Mouse (Mus musculus) CH12.LX (cell line): ENCODE results near the gene Wdr37. TPM values are rescaled to one million over a fixed set of nuclear protein-coding genes. Genes with fewer than 3 reads are reported as not detected.

Source experiments
- DNase-seq: peaks from one replicate; pipeline ENCODE4 v3.0.0-alpha.2; 2013; ENCODE audit errors: extremely low read depth
- H3K27ac ChIP-seq: 2 replicates; pipeline ENCODE4 v1.5.1; 2012; ENCODE audit warnings: low read depth, mild to moderate bottlenecking, control low read depth, moderate library complexity; ENCODE audit not compliant: insufficient read depth
- H3K27me3 ChIP-seq: replicated peaks from 2 replicates; pipeline ENCODE3; 2012; ENCODE audit warnings: inconsistent platforms
- H3K36me3 ChIP-seq, 2 experiments: replicated peaks in 1 of 2; 2 replicates each; pipeline versions ENCODE3 to v1.6.1; 2012; ENCODE audit warnings: inconsistent platforms in 1 of 2, low read length in 1 of 2, mild to moderate bottlenecking in 1 of 2, mixed read lengths in 1 of 2, moderate library complexity in 1 of 2; ENCODE audit not compliant: control insufficient read depth in 1 of 2, insufficient read depth in 1 of 2
- H3K4me1 ChIP-seq, 2 experiments: 2 replicates each; pipeline ENCODE4 v1.6.1; 2012; ENCODE audit warnings: inconsistent platforms in 1 of 2, moderate library complexity in 1 of 2; ENCODE audit not compliant: insufficient read depth in 2 of 2, control insufficient read depth in 1 of 2
- H3K4me2 ChIP-seq: 2 replicates; pipeline ENCODE4 v1.6.1; 2012; ENCODE audit warnings: low read depth, mild to moderate bottlenecking, control low read depth; ENCODE audit not compliant: poor library complexity, insufficient read depth, severe bottlenecking
- H3K4me3 ChIP-seq, 3 experiments: fragments of 150-350 bp in 1 of 3; sonication (generic) in 1 of 3; replicated peaks in 1 of 3; 2 replicates each; pipeline versions ENCODE3 to v1.5.1; 2011 to 2012; ENCODE audit warnings: low read depth in 2 of 3, low read length in 2 of 3, mild to moderate bottlenecking in 2 of 3, moderate library complexity in 2 of 3, control low read depth in 1 of 3, improper control_type of control experiment in 1 of 3, inconsistent platforms in 1 of 3, mixed read lengths in 1 of 3; ENCODE audit not compliant: poor library complexity in 1 of 3
- H3K79me2 ChIP-seq: replicated peaks from 2 replicates; pipeline ENCODE4 v1.6.1; 2012; ENCODE audit warnings: mild to moderate bottlenecking, moderate library complexity; ENCODE audit not compliant: control insufficient read depth, poor library complexity, insufficient read depth, severe bottlenecking; ENCODE audit errors: extremely low read depth
- H3K9ac ChIP-seq: 2 replicates; pipeline ENCODE4 v1.6.1; 2012; ENCODE audit warnings: low read depth, mild to moderate bottlenecking, control low read depth, moderate library complexity; ENCODE audit not compliant: insufficient read depth
- H3K9me3 ChIP-seq: replicated peaks from 2 replicates; pipeline ENCODE3; 2012; ENCODE audit warnings: low read length, inconsistent platforms, mixed read lengths
- BHLHE40 ChIP-seq: IDR thresholded peaks from 2 replicates; pipeline ENCODE4 v1.6.1; 2011; ENCODE audit warnings: mild to moderate bottlenecking, low read depth, low read length, improper control_type of control experiment
- CHD2 ChIP-seq: IDR thresholded peaks from 2 replicates; pipeline ENCODE4 v1.6.1; 2011; ENCODE audit warnings: low read length, improper control_type of control experiment
- E2F4 ChIP-seq: IDR thresholded peaks from 2 replicates; pipeline ENCODE4 v1.6.1; 2011; ENCODE audit warnings: low read depth, low read length, improper control_type of control experiment; ENCODE audit not compliant: insufficient replicate concordance
- EP300 ChIP-seq: IDR thresholded peaks from 2 replicates; pipeline ENCODE4 v1.6.1; 2011; ENCODE audit warnings: low read length, improper control_type of control experiment
- ETS1 ChIP-seq: conservative IDR thresholded peaks from 2 replicates; pipeline ENCODE4 v1.6.1; 2012; ENCODE audit warnings: low read depth, mild to moderate bottlenecking, inconsistent platforms, low read length, improper control_type of control experiment, moderate library complexity
- JUN ChIP-seq: IDR thresholded peaks from 2 replicates; pipeline ENCODE4 v1.6.1; 2011; ENCODE audit warnings: low read depth, mild to moderate bottlenecking, low read length, improper control_type of control experiment, moderate library complexity; ENCODE audit not compliant: insufficient read depth
- JUND ChIP-seq: conservative IDR thresholded peaks from 2 replicates; pipeline ENCODE4 v1.6.1; 2011; ENCODE audit warnings: low read depth, low read length, improper control_type of control experiment
- KAT2A ChIP-seq: IDR thresholded peaks from 2 replicates; pipeline ENCODE4 v1.6.1; 2012; ENCODE audit warnings: low read length, improper control_type of control experiment, inconsistent platforms; ENCODE audit not compliant: insufficient replicate concordance
- MAFK ChIP-seq: IDR thresholded peaks from 2 replicates; pipeline ENCODE4 v1.6.1; 2011; ENCODE audit warnings: low read length, improper control_type of control experiment; ENCODE audit not compliant: insufficient replicate concordance
- MAZ ChIP-seq: IDR thresholded peaks from 2 replicates; pipeline ENCODE4 v1.6.1; 2012; ENCODE audit warnings: low read depth, mild to moderate bottlenecking, inconsistent platforms, low read length, improper control_type of control experiment, moderate library complexity
- MEF2A ChIP-seq: IDR thresholded peaks from 2 replicates; pipeline ENCODE4 v1.6.1; 2014; ENCODE audit warnings: low read depth, mild to moderate bottlenecking, inconsistent platforms, low read length, improper control_type of control experiment, borderline replicate concordance
- MXI1 ChIP-seq: IDR thresholded peaks from 2 replicates; pipeline ENCODE4 v1.6.1; 2011; ENCODE audit warnings: mild to moderate bottlenecking, low read depth, low read length, improper control_type of control experiment
- NRF1 ChIP-seq: IDR thresholded peaks from 2 replicates; pipeline ENCODE4 v1.6.1; 2014; ENCODE audit warnings: low read depth, mild to moderate bottlenecking, inconsistent platforms, low read length, improper control_type of control experiment, moderate library complexity
- POLR2AphosphoS2 ChIP-seq: IDR thresholded peaks from 2 replicates; pipeline ENCODE4 v1.6.1; 2011; ENCODE audit warnings: low read depth, low read length, improper control_type of control experiment
- RAD21 ChIP-seq: IDR thresholded peaks from 2 replicates; pipeline ENCODE4 v1.6.1; 2011; ENCODE audit warnings: low read depth, mild to moderate bottlenecking, low read length, improper control_type of control experiment, moderate library complexity
- RCOR1 ChIP-seq: conservative IDR thresholded peaks from 2 replicates; pipeline ENCODE4 v1.6.1; 2012; ENCODE audit warnings: low read depth, mild to moderate bottlenecking, inconsistent platforms, low read length, improper control_type of control experiment
- SIN3A ChIP-seq: IDR thresholded peaks from 2 replicates; pipeline ENCODE4 v1.6.1; 2012; ENCODE audit warnings: low read length, improper control_type of control experiment, inconsistent platforms
- SMC3 ChIP-seq: IDR thresholded peaks from 2 replicates; pipeline ENCODE4 v1.6.1; 2011; ENCODE audit warnings: low read depth, low read length, improper control_type of control experiment
- TBP ChIP-seq: conservative IDR thresholded peaks from 2 replicates; pipeline ENCODE4 v1.6.1; 2011; ENCODE audit warnings: low read depth, low read length, improper control_type of control experiment
- UBTF ChIP-seq: IDR thresholded peaks from 2 replicates; pipeline ENCODE4 v1.6.1; 2012; ENCODE audit warnings: low read depth, mild to moderate bottlenecking, inconsistent platforms, low read length, improper control_type of control experiment, moderate library complexity
- USF1 ChIP-seq: IDR thresholded peaks from 2 replicates; pipeline ENCODE4 v1.6.1; 2014; ENCODE audit warnings: low read depth, mild to moderate bottlenecking, inconsistent platforms, low read length, improper control_type of control experiment
- ZKSCAN1 ChIP-seq: IDR thresholded peaks from 2 replicates; pipeline ENCODE4 v1.6.1; 2012; ENCODE audit warnings: low read depth, inconsistent platforms, low read length, improper control_type of control experiment, borderline replicate concordance
- dilution Hi-C: fragments of 300-500 bp; cut with MboI; formaldehyde crosslinking; loops from 2 replicates; pipeline ENCODE4 v1.14.3; 2020; ENCODE audit warnings: low sequenced_read_pairs; ENCODE audit not compliant: extremely low pct_unique_long_range_greater_than_20kb, extremely low pct_ligation_motif_present
- in situ Hi-C: fragments of 300-500 bp; cut with MboI; formaldehyde crosslinking; loops from 3 replicates; pipeline ENCODE4 v1.14.3; 2019; ENCODE audit warnings: low sequenced_read_pairs, low pct_ligation_motif_present, low pct_unique_long_range_greater_than_20kb, mixed read lengths
- polyA plus RNA-seq: library from polyadenylated mRNA; unstranded; fragments of >175 nt; gene quantifications from 2 replicates; pipeline ENCODE4 v1.2.1, GENCODE M21; 2012; ENCODE audit warnings: low read depth; ENCODE audit not compliant: insufficient read length
- total RNA-seq, 2 experiments: library from RNA; depleted of rRNA; stranded (reverse); fragments of 300-350 nt in 1 of 2; fragments of >200 nt in 1 of 2; gene quantifications; 2 replicates each; pipeline ENCODE4 v1.2.3; 2012 to 2014

The Wdr37 gene
- total and polyA plus RNA-seq, 3 experiments, result 11.8 to 24.2 (median 13.4) TPM

- Histone ChIP-seq H3K27me3 (no peaks in the 10 kb centered on the region), H3K9me3 (peaks cover 5% of the 10 kb centered on the region), H3K36me3 (no peaks in the 10 kb centered on the region), H3K9ac (no peak overlapping the region), H3K27ac (no peak overlapping the region; the same call in 1 of the 2 replicates), H3K79me2 (no peaks in the 10 kb centered on the region), H3K4me1 (peaks cover 2 to 7% of the 10 kb centered on the region in 2 experiments; a peak in 1 of 4 replicates), H3K4me2 (no peak overlapping the region), H3K4me3 (peak overlapping the region in 1 of 3 experiments; percentile 23)
- in situ Hi-C loops (no loop called here), dilution Hi-C loops (no loop called here)
- no peak for DNase-seq
- TF ChIP-seq RCOR1, result no peak
- no peak for TF ChIP-seq RAD21
- TF ChIP-seq MAFK, result no peak
- no peak for TF ChIP-seq NRF1
- no peak for TF ChIP-seq CHD2
- TF ChIP-seq E2F4, result no peak
- TF ChIP-seq, all 38 proteins: peak for 0
These were observed 102.0 kb downstream of the Wdr37 start for GRCm38 (mm10) chr13:8769654-8770227.

- Histone ChIP-seq H3K27ac (no peak overlapping the region), H3K79me2 (no peaks in the 10 kb centered on the region), H3K4me3 (no peak overlapping the region), H3K27me3 (peaks cover 3% of the 10 kb centered on the region), H3K9me3 (no peaks in the 10 kb centered on the region), H3K9ac (no peak overlapping the region), H3K4me2 (no peak overlapping the region), H3K36me3 (no peaks in the 10 kb centered on the region), H3K4me1 (no peaks in the 10 kb centered on the region)
- DNase-seq, result no peak
- TF ChIP-seq MEF2A, result no peak
- no peak for TF ChIP-seq EP300
- no peak for TF ChIP-seq KAT2A
- TF ChIP-seq UBTF, result no peak
- TF ChIP-seq SMC3, result no peak
- no peak for TF ChIP-seq USF1
- TF ChIP-seq JUN, result no peak
- no peak for TF ChIP-seq JUND
- TF ChIP-seq POLR2AphosphoS2, result no peak
- no peak for TF ChIP-seq TBP
- TF ChIP-seq ETS1, result no peak
- no peak for TF ChIP-seq MAZ
- TF ChIP-seq MXI1, result no peak
- no peak for TF ChIP-seq NRF1
- TF ChIP-seq ZKSCAN1, result no peak
- TF ChIP-seq SIN3A, result no peak
- no peak for TF ChIP-seq RAD21
- no peak for TF ChIP-seq BHLHE40
- in situ Hi-C loops, result no loop called here
- dilution Hi-C loops, result no loop called here
These were observed 110.8 kb downstream of the Wdr37 start for GRCm38 (mm10) chr13:8760940-8761339.

Other genes with a start within 250 kb of the Wdr37 start
- 36.2 and 57.4 TPM in 2 replicates for gene Idi1, start 13.6 kb upstream of the Wdr37 start, total RNA-seq (2012; rRNA removed)
- 226 and 253 TPM in 2 replicates for gene Idi1, start 13.6 kb upstream of the Wdr37 start, total RNA-seq (2014; rRNA removed)
- gene Idi1, start 13.6 kb upstream of the Wdr37 start, polyA plus RNA-seq, result 126 TPM in 2 replicates
- gene Gm9745, start 76.3 kb upstream of the Wdr37 start, total RNA-seq (2012; rRNA removed), result not detected in 2 replicates
- gene Gm9745, start 76.3 kb upstream of the Wdr37 start, total RNA-seq (2014; rRNA removed), result not detected in 2 replicates
- not detected in 2 replicates for gene Gm9745, start 76.3 kb upstream of the Wdr37 start, polyA plus RNA-seq
- not detected in 2 replicates for gene Idi2, start 81.0 kb upstream of the Wdr37 start, total RNA-seq (2012; rRNA removed)
- gene Idi2, start 81.0 kb upstream of the Wdr37 start, total RNA-seq (2014; rRNA removed), result not detected in 2 replicates
- gene Idi2, start 81.0 kb upstream of the Wdr37 start, polyA plus RNA-seq, result not detected in 2 replicates
- 92.1 and 112 TPM in 2 replicates for gene Gtpbp4, start 124.2 kb upstream of the Wdr37 start, total RNA-seq (2012; rRNA removed)
- gene Gtpbp4, start 124.2 kb upstream of the Wdr37 start, total RNA-seq (2014; rRNA removed), result 116 and 169 TPM in 2 replicates
- gene Gtpbp4, start 124.2 kb upstream of the Wdr37 start, polyA plus RNA-seq, result 174 and 218 TPM in 2 replicates
- 52.5 and 57.9 TPM in 2 replicates for gene Larp4b, start 222.0 kb upstream of the Wdr37 start, total RNA-seq (2012; rRNA removed)
- gene Larp4b, start 222.0 kb upstream of the Wdr37 start, total RNA-seq (2014; rRNA removed), result 58.3 and 65.4 TPM in 2 replicates
- 52.3 and 63.3 TPM in 2 replicates for gene Larp4b, start 222.0 kb upstream of the Wdr37 start, polyA plus RNA-seq